Mouse (Mus musculus) regulatory T cell (primary cell): ENCODE results near the gene Kcna5.

ENCODE experiments used
- in situ Hi-C: fragments of 300-600 bp; cut with MboI, MseI; formaldehyde crosslinking; loops from one replicate; pipeline ENCODE4 v1.15.1; 2025; ENCODE audit warnings: high pct_unique_total_duplicates

Kcna5 gene

GRCm38 (mm10) chr6:126535208-126535910, at the start of gene Kcna5:
Gene Kcna5, minus strand, starts transcription at chr6:126535412.
- in situ Hi-C loops: no loop called here

GRCm38 (mm10) chr6:126583075-126583474, 47.9 kb upstream of the Kcna5 start:
- in situ Hi-C loops: no loop called here

- in situ Hi-C loops: no loop called here
Observed at GRCm38 (mm10) chr6:126581632-126582031, 46.4 kb upstream of the Kcna5 start.

- in situ Hi-C loops: no loop called here
Observed at GRCm38 (mm10) chr6:126580571-126580970, 45.4 kb upstream of the Kcna5 start.

GRCm38 (mm10) chr6:126577415-126577814, 42.2 kb upstream of the Kcna5 start:
- in situ Hi-C loops: no loop called here

- in situ Hi-C loops: no loop called here
Observed at GRCm38 (mm10) chr6:126576566-126576965, 41.4 kb upstream of the Kcna5 start.

GRCm38 (mm10) chr6:126574778-126575177, 39.6 kb upstream of the Kcna5 start:
- in situ Hi-C loops: no loop called here

GRCm38 (mm10) chr6:126573021-126573420, 37.8 kb upstream of the Kcna5 start:
- in situ Hi-C loops: no loop called here

GRCm38 (mm10) chr6:126569809-126570208, 34.6 kb upstream of the Kcna5 start:
- in situ Hi-C loops: no loop called here

- in situ Hi-C loops: no loop called here
Observed at GRCm38 (mm10) chr6:126568046-126568830, 33.0 kb upstream of the Kcna5 start.

- in situ Hi-C loops: no loop called here
Observed at GRCm38 (mm10) chr6:126567326-126567725, 32.1 kb upstream of the Kcna5 start.

- in situ Hi-C loops: no loop called here
Observed at GRCm38 (mm10) chr6:126564376-126564775, 29.2 kb upstream of the Kcna5 start.

- in situ Hi-C loops: no loop called here
Observed at GRCm38 (mm10) chr6:126563898-126564297, 28.7 kb upstream of the Kcna5 start.

- in situ Hi-C loops: no loop called here
Observed at GRCm38 (mm10) chr6:126561702-126562101, 26.5 kb upstream of the Kcna5 start.

- in situ Hi-C loops: no loop called here
Observed at GRCm38 (mm10) chr6:126560696-126561095, 25.5 kb upstream of the Kcna5 start.

- in situ Hi-C loops: no loop called here
Observed at GRCm38 (mm10) chr6:126560036-126560435, 24.8 kb upstream of the Kcna5 start.

GRCm38 (mm10) chr6:126558276-126558675, 23.1 kb upstream of the Kcna5 start:
- in situ Hi-C loops: no loop called here

- in situ Hi-C loops: no loop called here
Observed at GRCm38 (mm10) chr6:126553812-126554211, 18.6 kb upstream of the Kcna5 start.

GRCm38 (mm10) chr6:126551862-126552395, 16.7 kb upstream of the Kcna5 start:
- in situ Hi-C loops: no loop called here

- in situ Hi-C loops: no loop called here
Observed at GRCm38 (mm10) chr6:126544107-126545036, 9.2 kb upstream of the Kcna5 start.

GRCm38 (mm10) chr6:126542724-126543123, 7.5 kb upstream of the Kcna5 start:
- in situ Hi-C loops: no loop called here

GRCm38 (mm10) chr6:126537512-126537911, 2.3 kb upstream of the Kcna5 start:
- in situ Hi-C loops: no loop called here
